Mouse (Mus musculus): ENCODE measurements at regions not wholly inside any gene's neighbourhood (a gene's known extent, or its start where the extent isn't known, plus 50 kb on each side); places are given as distances from the start of the nearest gene placed in this dataset.

GRCm38 (mm10) chr12:25289381-25289780 is 192.4 kb upstream of the Id2 start:
- dilution Hi-C loops (cut with MboI; ENCODE audit: extremely low pct_ligation_motif_present, extremely low pct_unique_long_range_greater_than_20kb, low sequenced_read_pairs) (no loop called here), in situ Hi-C loops (cut with MboI; ENCODE audit: low pct_ligation_motif_present, low pct_unique_long_range_greater_than_20kb, low sequenced_read_pairs) (no loop called here)
- H3K4me1 ChIP-seq (ENCODE audit: control insufficient read depth in 1 of 2, insufficient read depth in 2 of 2) = peaks cover 0 to 7% of the 10 kb centered on the region in 2 experiments; a peak in 1 of 4 replicates
- H3K4me2 ChIP-seq (ENCODE audit: insufficient read depth, low read depth, poor library complexity, severe bottlenecking) = no peak overlapping the region
- no peak overlapping the region for H3K4me3 ChIP-seq (replicated peaks in 1 of 3; ENCODE audit: low read depth in 2 of 3, low read length in 2 of 3, poor library complexity in 1 of 3)
- no peaks in the 10 kb centered on the region for H3K79me2 ChIP-seq (replicated peaks; ENCODE audit: control insufficient read depth, extremely low read depth, insufficient read depth, poor library complexity, severe bottlenecking)
- H3K27ac ChIP-seq (ENCODE audit: insufficient read depth, low read depth) = no peak overlapping the region
- no peaks in the 10 kb centered on the region for H3K27me3 ChIP-seq (replicated peaks)
- H3K36me3 ChIP-seq (replicated peaks in 1 of 2; ENCODE audit: control insufficient read depth in 1 of 2, insufficient read depth in 1 of 2, low read length in 1 of 2) = no peaks in the 10 kb centered on the region
- H3K9ac ChIP-seq (ENCODE audit: insufficient read depth, low read depth) = no peak overlapping the region
- no peaks in the 10 kb centered on the region for H3K9me3 ChIP-seq (replicated peaks; ENCODE audit: low read length)
- no peak for DNase-seq (ENCODE audit: extremely low read depth)
- TF ChIP-seq ETS1 (conservative IDR thresholded peaks at IDR 0.05; ENCODE audit: low read depth, low read length) (no peak), MAFK (IDR thresholded peaks at IDR 0.05; ENCODE audit: insufficient replicate concordance, low read length) (no peak), MEF2A (IDR thresholded peaks at IDR 0.05; ENCODE audit: borderline replicate concordance, low read depth, low read length) (no peak), JUND (conservative IDR thresholded peaks at IDR 0.05; ENCODE audit: low read depth, low read length) (no peak), ZC3H11A (IDR thresholded peaks at IDR 0.05; ENCODE audit: low read depth, low read length) (no peak), USF2 (conservative IDR thresholded peaks at IDR 0.05; ENCODE audit: low read depth, low read length) (no peak), KAT2A (IDR thresholded peaks at IDR 0.05; ENCODE audit: insufficient replicate concordance, low read length) (no peak), GABPA (IDR thresholded peaks at IDR 0.05; ENCODE audit: insufficient replicate concordance, low read depth, low read length) (no peak), ZKSCAN1 (IDR thresholded peaks at IDR 0.05; ENCODE audit: borderline replicate concordance, low read depth, low read length) (no peak), SMC3 (IDR thresholded peaks at IDR 0.05; ENCODE audit: low read depth, low read length) (no peak), NELFE (IDR thresholded peaks at IDR 0.05; ENCODE audit: low read depth, low read length) (no peak), ELF1 (IDR thresholded peaks at IDR 0.05; ENCODE audit: low read depth, low read length) (no peak), CTCF (conservative IDR thresholded peaks at IDR 0.05 in 1 of 2, IDR thresholded peaks at IDR 0.05 in 1 of 2; ENCODE audit: low read depth in 2 of 2, low read length in 2 of 2) (no peak), BHLHE40 (IDR thresholded peaks at IDR 0.05; ENCODE audit: low read depth, low read length) (no peak)

- H3K27me3 ChIP-seq (replicated peaks) = no peaks in the 10 kb centered on the region
- no peaks in the 10 kb centered on the region for H3K4me1 ChIP-seq (ENCODE audit: control insufficient read depth in 1 of 2, insufficient read depth in 2 of 2)
- dilution Hi-C loops (cut with MboI; ENCODE audit: extremely low pct_ligation_motif_present, extremely low pct_unique_long_range_greater_than_20kb, low sequenced_read_pairs) = no loop called here
- H3K9ac ChIP-seq (ENCODE audit: insufficient read depth, low read depth) = no peak overlapping the region
- H3K27ac ChIP-seq (ENCODE audit: insufficient read depth, low read depth) = no peak overlapping the region
- TF ChIP-seq MAX (IDR thresholded peaks at IDR 0.05; ENCODE audit: low read length) (no peak), NELFE (IDR thresholded peaks at IDR 0.05; ENCODE audit: low read depth, low read length) (no peak), NRF1 (IDR thresholded peaks at IDR 0.05; ENCODE audit: low read depth, low read length) (no peak), EP300 (IDR thresholded peaks at IDR 0.05; ENCODE audit: low read length) (no peak), CTCF (conservative IDR thresholded peaks at IDR 0.05 in 1 of 2, IDR thresholded peaks at IDR 0.05 in 1 of 2; ENCODE audit: low read depth in 2 of 2, low read length in 2 of 2) (no peak), ZMIZ1 (IDR thresholded peaks at IDR 0.05; ENCODE audit: low read depth, low read length) (no peak), SIN3A (IDR thresholded peaks at IDR 0.05; ENCODE audit: low read length) (no peak), SMC3 (IDR thresholded peaks at IDR 0.05; ENCODE audit: low read depth, low read length) (no peak), MXI1 (IDR thresholded peaks at IDR 0.05; ENCODE audit: low read depth, low read length) (no peak), MEF2A (IDR thresholded peaks at IDR 0.05; ENCODE audit: borderline replicate concordance, low read depth, low read length) (no peak), E2F4 (IDR thresholded peaks at IDR 0.05; ENCODE audit: insufficient replicate concordance, low read depth, low read length) (no peak), TCF12 (IDR thresholded peaks at IDR 0.05; ENCODE audit: low read depth, low read length) (no peak), ZC3H11A (IDR thresholded peaks at IDR 0.05; ENCODE audit: low read depth, low read length) (no peak)
- in situ Hi-C loops (cut with MboI; ENCODE audit: low pct_ligation_motif_present, low pct_unique_long_range_greater_than_20kb, low sequenced_read_pairs) = no loop called here
- H3K9me3 ChIP-seq (replicated peaks; ENCODE audit: low read length) = no peaks in the 10 kb centered on the region
- H3K4me3 ChIP-seq (replicated peaks in 1 of 3; ENCODE audit: low read depth in 2 of 3, low read length in 2 of 3, poor library complexity in 1 of 3) = no peak overlapping the region
- H3K36me3 ChIP-seq (replicated peaks in 1 of 2; ENCODE audit: control insufficient read depth in 1 of 2, insufficient read depth in 1 of 2, low read length in 1 of 2) = no peaks in the 10 kb centered on the region
- H3K79me2 ChIP-seq (replicated peaks; ENCODE audit: control insufficient read depth, extremely low read depth, insufficient read depth, poor library complexity, severe bottlenecking) = no peaks in the 10 kb centered on the region
- H3K4me2 ChIP-seq (ENCODE audit: insufficient read depth, low read depth, poor library complexity, severe bottlenecking) = no peak overlapping the region
- no peak for DNase-seq (ENCODE audit: extremely low read depth)
Measured at GRCm38 (mm10) chr12:25283808-25284207, 186.9 kb upstream of the Id2 start.
